Mouse (Mus musculus): Measurements from ENCODE around the gene Capn2. TPM values are rescaled to one million over a fixed set of nuclear protein-coding genes. Genes with fewer than 3 reads are reported as not detected.

The Capn2 gene
- polyA plus RNA-seq, 1 experiment from 2014 or later = 51.4 TPM

- Histone ChIP-seq H3K4me3 (ENCODE audit: low read depth, low read length) (no peak overlapping the region), H3K9ac (ENCODE audit: low read depth, low read length) (no peak overlapping the region), H3K27ac (ENCODE audit: low read depth, low read length) (no peak overlapping the region), H3K36me3 (ENCODE audit: control insufficient read depth, insufficient read depth, low read length) (peaks cover 7% of the 10 kb centered on the region), H3K27me3 (replicated peaks; ENCODE audit: control insufficient read depth, insufficient read depth, low read length) (no peaks in the 10 kb centered on the region), H3K4me2 (no peak overlapping the region), H3K4me1 (replicated peaks; ENCODE audit: control insufficient read depth, insufficient read depth, low read length) (peaks cover 6% of the 10 kb centered on the region), H3K9me3 (ENCODE audit: control insufficient read depth, low read length) (no peaks in the 10 kb centered on the region)
- DNase-seq (ENCODE audit: low spot score) = no peak
- 84% methylated on average over 2 of the region's 2 CpGs for WGBS
- no peak for ATAC-seq (replicated peaks; ENCODE audit: low FRiP score)
Measured at GRCm38 (mm10) chr1:182455080-182455479, 62.3 kb downstream of the Capn2 start.

- H3K4me2 ChIP-seq = no peak overlapping the region
- H3K4me3 ChIP-seq (ENCODE audit: low read depth, low read length) = no peak overlapping the region
- no peak overlapping the region for H3K9ac ChIP-seq (ENCODE audit: low read depth, low read length)
- H3K36me3 ChIP-seq (ENCODE audit: control insufficient read depth, insufficient read depth, low read length) = peaks cover 11% of the 10 kb centered on the region
- no peak for DNase-seq (ENCODE audit: low spot score)
- no peaks in the 10 kb centered on the region for H3K9me3 ChIP-seq (ENCODE audit: control insufficient read depth, low read length)
- no peak overlapping the region for H3K27ac ChIP-seq (ENCODE audit: low read depth, low read length)
- no peaks in the 10 kb centered on the region for H3K27me3 ChIP-seq (replicated peaks; ENCODE audit: control insufficient read depth, insufficient read depth, low read length)
- H3K4me1 ChIP-seq (replicated peaks; ENCODE audit: control insufficient read depth, insufficient read depth, low read length) = no peaks in the 10 kb centered on the region
- 81% methylated on average over 4 of the region's 4 CpGs for WGBS
- ATAC-seq (replicated peaks; ENCODE audit: low FRiP score) = no peak
Measured at GRCm38 (mm10) chr1:182452473-182452872, 64.9 kb downstream of the Capn2 start.

DNA sequence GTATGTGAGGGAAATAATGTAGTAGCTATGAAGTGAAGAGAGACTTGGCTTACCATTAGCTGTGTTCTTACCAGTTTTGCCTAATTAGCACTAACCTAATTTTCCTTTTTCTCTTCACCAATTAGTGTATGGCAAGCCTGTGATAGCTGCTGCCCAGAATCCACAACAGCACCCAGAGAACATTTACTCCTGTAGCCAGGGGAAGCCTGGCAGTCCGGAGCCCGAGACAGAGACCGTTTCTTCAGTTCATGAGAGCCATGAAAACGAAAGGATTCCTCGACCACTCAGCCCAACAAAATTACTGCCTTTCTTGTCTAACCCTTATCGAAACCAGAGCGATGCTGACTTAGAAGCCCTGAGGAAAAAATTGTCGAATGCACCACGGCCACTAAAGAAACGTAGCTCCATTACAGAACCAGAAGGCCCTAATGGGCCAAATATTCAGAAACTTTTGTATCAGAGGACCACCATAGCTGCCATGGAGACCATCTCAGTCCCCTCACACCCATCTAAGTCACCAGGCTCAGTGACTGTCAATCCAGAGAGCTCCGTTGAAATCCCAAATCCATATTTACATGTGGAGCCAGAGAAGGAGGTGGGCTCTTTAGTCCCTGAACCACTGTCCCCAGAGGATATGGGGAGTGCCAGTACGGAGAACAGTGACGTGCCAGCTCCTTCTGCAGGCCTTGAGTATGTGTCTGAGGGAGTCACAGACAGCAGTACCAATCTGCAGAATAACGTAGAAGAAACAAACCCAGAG is 69.0 kb downstream of the Capn2 start:
- Histone ChIP-seq H3K4me3 (ENCODE audit: low read depth, low read length) (no peak overlapping the region), H3K27me3 (replicated peaks; ENCODE audit: control insufficient read depth, insufficient read depth, low read length) (no peaks in the 10 kb centered on the region), H3K27ac (ENCODE audit: low read depth, low read length) (no peak overlapping the region), H3K9me3 (ENCODE audit: control insufficient read depth, low read length) (no peaks in the 10 kb centered on the region), H3K4me1 (replicated peaks; ENCODE audit: control insufficient read depth, insufficient read depth, low read length) (no peaks in the 10 kb centered on the region), H3K9ac (ENCODE audit: low read depth, low read length) (no peak overlapping the region), H3K4me2 (no peak overlapping the region), H3K36me3 (ENCODE audit: control insufficient read depth, insufficient read depth, low read length) (peaks cover 20% of the 10 kb centered on the region)
- DNase-seq (ENCODE audit: low spot score) (no peak), ATAC-seq (replicated peaks; ENCODE audit: low FRiP score) (no peak)
- WGBS = 92% methylated on average over 14 of the region's 14 CpGs

- no peaks in the 10 kb centered on the region for H3K27me3 ChIP-seq (replicated peaks; ENCODE audit: control insufficient read depth, insufficient read depth, low read length)
- H3K9me3 ChIP-seq (ENCODE audit: control insufficient read depth, low read length) = no peaks in the 10 kb centered on the region
- 82% methylated on average over 2 of the region's 2 CpGs for WGBS
- DNase-seq (ENCODE audit: low spot score) = no peak
- no peak for ATAC-seq (replicated peaks; ENCODE audit: low FRiP score)
- H3K4me3 ChIP-seq (ENCODE audit: low read depth, low read length) = no peak overlapping the region
- no peak overlapping the region for H3K9ac ChIP-seq (ENCODE audit: low read depth, low read length)
- peaks cover 20% of the 10 kb centered on the region for H3K36me3 ChIP-seq (ENCODE audit: control insufficient read depth, insufficient read depth, low read length)
- no peak overlapping the region for H3K27ac ChIP-seq (ENCODE audit: low read depth, low read length)
- H3K4me2 ChIP-seq = no peak overlapping the region
- H3K4me1 ChIP-seq (replicated peaks; ENCODE audit: control insufficient read depth, insufficient read depth, low read length) = no peaks in the 10 kb centered on the region
Measured at GRCm38 (mm10) chr1:182444116-182444515, 73.3 kb downstream of the Capn2 start.

GRCm38 (mm10) chr1:182441791-182442473 is 75.5 kb downstream of the Capn2 start:
- no peak for ATAC-seq (replicated peaks; ENCODE audit: low FRiP score)
- 87% methylated on average over 18 of the region's 18 CpGs for WGBS
- H3K4me1 ChIP-seq (replicated peaks; ENCODE audit: control insufficient read depth, insufficient read depth, low read length) = no peaks in the 10 kb centered on the region
- peaks cover 15% of the 10 kb centered on the region for H3K36me3 ChIP-seq (ENCODE audit: control insufficient read depth, insufficient read depth, low read length)
- no peaks in the 10 kb centered on the region for H3K27me3 ChIP-seq (replicated peaks; ENCODE audit: control insufficient read depth, insufficient read depth, low read length)
- DNase-seq (ENCODE audit: low spot score) = no peak
- no peak overlapping the region for H3K4me3 ChIP-seq (ENCODE audit: low read depth, low read length)
- H3K9me3 ChIP-seq (ENCODE audit: control insufficient read depth, low read length) = no peaks in the 10 kb centered on the region
- H3K4me2 ChIP-seq = no peak overlapping the region
- H3K9ac ChIP-seq (ENCODE audit: low read depth, low read length) = no peak overlapping the region
- H3K27ac ChIP-seq (ENCODE audit: low read depth, low read length) = no peak overlapping the region

DNA sequence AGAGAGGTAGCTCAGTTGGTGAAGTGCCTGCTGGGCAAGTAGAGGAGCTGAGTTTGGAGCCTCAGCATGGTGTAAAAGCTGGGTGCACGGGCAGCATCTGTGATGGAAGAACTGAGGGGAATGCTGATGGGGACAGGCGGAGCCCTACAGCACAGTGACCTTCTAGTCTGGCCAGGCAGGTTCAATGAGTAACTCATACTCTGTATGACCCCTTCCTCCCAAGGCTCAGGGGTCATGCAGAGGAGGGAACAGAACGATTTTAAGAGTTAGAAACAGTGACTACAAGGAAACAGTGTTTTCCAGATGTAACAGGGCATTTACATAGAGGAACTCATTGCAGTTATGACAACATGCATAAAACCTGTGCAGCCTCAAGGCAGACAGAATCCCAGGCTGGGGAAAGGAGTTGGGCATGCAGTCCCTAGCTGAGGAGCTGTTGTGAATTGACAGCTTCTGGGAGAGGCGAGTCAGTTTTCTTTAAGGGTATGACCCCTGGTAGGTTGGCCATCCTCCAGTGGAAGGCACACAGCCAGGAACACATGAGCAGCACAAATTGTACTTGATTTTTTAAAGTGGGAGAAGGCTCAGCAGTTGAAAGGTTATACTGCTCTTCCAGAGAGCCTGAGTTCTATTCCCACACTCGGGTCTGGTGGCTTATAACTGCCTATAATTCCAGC is 77.7 kb downstream of the Capn2 start:
- H3K27ac ChIP-seq (ENCODE audit: low read depth, low read length) = no peak overlapping the region
- H3K4me1 ChIP-seq (replicated peaks; ENCODE audit: control insufficient read depth, insufficient read depth, low read length) = no peaks in the 10 kb centered on the region
- no peak for ATAC-seq (replicated peaks; ENCODE audit: low FRiP score)
- no peaks in the 10 kb centered on the region for H3K27me3 ChIP-seq (replicated peaks; ENCODE audit: control insufficient read depth, insufficient read depth, low read length)
- H3K4me2 ChIP-seq = no peak overlapping the region
- WGBS = 76% methylated on average over 5 of the region's 5 CpGs
- H3K9me3 ChIP-seq (ENCODE audit: control insufficient read depth, low read length) = no peaks in the 10 kb centered on the region
- no peak overlapping the region for H3K4me3 ChIP-seq (ENCODE audit: low read depth, low read length)
- DNase-seq (ENCODE audit: low spot score) = no peak
- H3K36me3 ChIP-seq (ENCODE audit: control insufficient read depth, insufficient read depth, low read length) = peaks cover 6% of the 10 kb centered on the region; the same call in 1 of the 2 replicates
- H3K9ac ChIP-seq (ENCODE audit: low read depth, low read length) = no peak overlapping the region

DNA sequence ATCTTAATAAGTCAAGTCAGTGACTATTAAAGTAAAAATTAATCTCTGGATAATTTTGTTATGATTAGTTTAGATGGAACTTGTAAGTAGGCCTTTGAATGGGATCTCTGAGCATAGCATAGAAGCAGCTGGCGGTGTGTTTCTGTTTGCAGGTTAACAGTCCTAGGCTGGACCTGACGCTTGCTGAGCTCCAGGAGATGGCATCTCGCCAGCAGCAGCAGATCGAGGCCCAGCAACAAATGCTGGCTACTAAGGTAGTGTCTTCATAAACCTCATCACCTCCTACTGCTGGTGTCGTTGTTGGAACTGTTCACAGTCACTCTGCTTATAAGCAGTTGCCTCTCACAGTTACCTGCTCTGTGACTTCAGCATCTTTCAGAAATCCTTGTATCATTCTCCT is 80.7 kb downstream of the Capn2 start:
- H3K4me3 ChIP-seq (ENCODE audit: low read depth, low read length) = no peak overlapping the region
- H3K9ac ChIP-seq (ENCODE audit: low read depth, low read length) = no peak overlapping the region
- DNase-seq (ENCODE audit: low spot score) (no peak), ATAC-seq (replicated peaks; ENCODE audit: low FRiP score) (no peak)
- no peaks in the 10 kb centered on the region for H3K9me3 ChIP-seq (ENCODE audit: control insufficient read depth, low read length)
- no peak overlapping the region for H3K4me2 ChIP-seq
- H3K27me3 ChIP-seq (replicated peaks; ENCODE audit: control insufficient read depth, insufficient read depth, low read length) = no peaks in the 10 kb centered on the region
- 86% methylated on average over 5 of the region's 5 CpGs for WGBS
- peaks cover 9% of the 10 kb centered on the region; the same call in 1 of the 2 replicates for H3K36me3 ChIP-seq (ENCODE audit: control insufficient read depth, insufficient read depth, low read length)
- H3K27ac ChIP-seq (ENCODE audit: low read depth, low read length) = no peak overlapping the region
- H3K4me1 ChIP-seq (replicated peaks; ENCODE audit: control insufficient read depth, insufficient read depth, low read length) = no peaks in the 10 kb centered on the region

GRCm38 (mm10) chr1:182432059-182432458 is 85.3 kb downstream of the Capn2 start:
- Histone ChIP-seq H3K9me3 (ENCODE audit: control insufficient read depth, low read length) (no peaks in the 10 kb centered on the region), H3K36me3 (ENCODE audit: control insufficient read depth, insufficient read depth, low read length) (peaks cover 5% of the 10 kb centered on the region; the same call in 1 of the 2 replicates), H3K9ac (ENCODE audit: low read depth, low read length) (no peak overlapping the region), H3K4me3 (ENCODE audit: low read depth, low read length) (no peak overlapping the region), H3K4me2 (no peak overlapping the region), H3K27me3 (replicated peaks; ENCODE audit: control insufficient read depth, insufficient read depth, low read length) (no peaks in the 10 kb centered on the region), H3K4me1 (replicated peaks; ENCODE audit: control insufficient read depth, insufficient read depth, low read length) (no peaks in the 10 kb centered on the region), H3K27ac (ENCODE audit: low read depth, low read length) (no peak overlapping the region)
- no peak for DNase-seq (ENCODE audit: low spot score)
- no peak for ATAC-seq (replicated peaks; ENCODE audit: low FRiP score)
- 84% methylated on average over 3 of the region's 3 CpGs for WGBS

All from liver, embryonic 11.5 days (tissue).